Mouse (Mus musculus) MEL-GATA-1-ER (cell line): ENCODE results near the gene Mrpl42.

Source experiments
- DNase-seq: peaks from one replicate; pipeline ENCODE4 v3.0.0-alpha.2; 2012; ENCODE audit warnings: low read depth; ENCODE audit errors: extremely low read depth

The Mrpl42 gene

GRCm38 (mm10) chr10:95458050-95458806 is 43.5 kb downstream of the Mrpl42 start:
- no peak for DNase-seq

GRCm38 (mm10) chr10:95457367-95458049 is 44.2 kb downstream of the Mrpl42 start:
- no peak for DNase-seq

DNA sequence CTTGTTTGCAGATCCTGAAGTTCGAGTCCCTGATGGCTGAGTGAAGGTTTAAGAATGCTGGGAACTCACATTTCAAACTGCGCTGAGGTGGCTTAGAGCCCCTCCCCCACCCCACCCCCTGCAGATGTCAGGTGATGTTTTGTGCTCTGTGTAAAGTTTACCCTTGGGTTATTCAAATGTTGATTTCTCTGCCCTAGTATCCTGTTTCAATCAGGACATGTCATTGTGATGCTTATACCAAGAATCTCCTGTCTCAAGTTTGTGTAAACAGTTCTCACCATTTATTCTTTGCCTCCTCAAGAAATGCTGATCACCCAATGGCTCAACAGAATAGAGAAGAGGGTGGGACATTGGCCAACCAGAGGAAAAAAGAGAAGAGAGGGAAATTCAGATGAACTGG is 45.6 kb downstream of the Mrpl42 start:
- DNase-seq: no peak

DNA sequence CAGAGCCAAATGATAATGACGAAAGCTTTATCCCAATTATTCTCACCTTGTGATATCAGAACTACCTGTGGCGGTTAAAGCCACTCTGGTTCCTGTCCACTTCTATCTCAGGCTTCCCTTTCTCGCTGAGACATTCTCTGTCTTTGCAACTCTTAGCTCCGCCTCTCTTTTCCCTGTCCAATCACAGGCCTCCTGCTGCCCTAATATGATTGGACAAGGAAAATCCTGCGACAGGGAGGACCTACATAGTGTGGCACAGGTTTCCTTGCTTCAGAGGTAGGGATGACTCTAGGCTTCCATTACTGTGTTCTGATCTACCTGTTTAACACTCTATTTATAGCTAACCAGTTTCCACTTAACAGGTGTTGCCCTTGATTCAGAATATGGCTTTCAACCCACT is 48.5 kb downstream of the Mrpl42 start:
- no peak for DNase-seq

DNA sequence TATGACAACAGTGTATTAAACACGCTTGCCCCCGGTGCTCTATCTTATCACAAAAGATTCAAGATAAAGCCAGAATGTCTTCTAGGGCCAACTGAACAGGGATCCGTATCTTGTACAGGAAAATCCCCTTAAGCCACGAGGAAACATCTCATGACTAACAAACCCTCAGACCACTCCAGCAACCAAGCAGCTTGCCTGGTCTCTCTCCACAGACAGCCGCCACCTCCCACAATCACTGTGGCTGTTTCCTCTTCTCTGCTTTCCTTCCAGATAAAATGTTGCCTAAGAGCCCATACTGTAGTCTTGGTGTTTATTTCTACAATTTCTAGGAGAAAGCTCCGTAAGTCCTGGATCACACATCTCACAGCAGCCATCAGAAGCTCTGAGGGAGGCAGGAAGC is 52.7 kb downstream of the Mrpl42 start:
- DNase-seq: no peak

GRCm38 (mm10) chr10:95447954-95448353 is 53.8 kb downstream of the Mrpl42 start:
- no peak for DNase-seq

GRCm38 (mm10) chr10:95445104-95446056 is 56.4 kb downstream of the Mrpl42 start:
- no peak for DNase-seq

DNA sequence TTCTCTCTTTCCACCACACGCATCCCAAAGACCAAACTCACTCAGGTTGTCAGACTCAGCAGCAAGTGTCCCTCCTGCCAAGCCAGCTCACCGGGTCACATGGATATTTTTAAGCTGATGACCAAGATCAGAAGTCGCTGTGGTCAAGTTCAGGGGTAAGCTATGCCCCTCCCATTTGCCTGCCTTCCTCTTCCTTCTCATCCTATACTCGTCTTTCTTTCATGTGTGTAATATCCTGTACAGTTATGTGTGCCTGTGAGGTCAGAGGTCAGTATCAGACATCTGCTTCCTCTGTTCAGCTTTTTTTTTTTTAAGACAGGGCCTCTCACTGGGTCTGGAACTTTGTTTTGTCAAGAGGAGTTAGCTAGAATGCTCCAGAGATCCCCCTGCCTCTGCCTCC is 59.4 kb downstream of the Mrpl42 start:
- DNase-seq: no peak

DNA sequence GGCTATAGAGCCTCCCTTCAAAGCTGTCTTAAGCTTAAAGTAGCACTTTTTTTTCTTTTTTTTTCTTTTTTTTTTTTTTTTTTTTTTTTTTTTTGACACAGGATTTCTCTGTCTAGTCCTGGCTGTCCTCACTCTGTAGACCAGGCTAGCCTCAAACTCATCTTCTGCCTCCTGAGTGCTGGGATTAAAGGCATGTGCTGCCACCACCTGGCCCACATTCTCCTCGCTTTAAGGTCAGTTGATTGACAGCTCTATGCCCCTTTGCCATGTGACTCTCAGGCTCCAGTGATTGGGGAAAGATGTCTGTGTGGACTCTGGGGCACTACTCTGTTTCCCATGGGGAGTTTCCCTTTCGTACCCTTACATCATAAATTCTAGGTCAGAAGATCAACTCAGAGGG is 61.2 kb downstream of the Mrpl42 start:
- no peak for DNase-seq

- DNase-seq: no peak
Observed at GRCm38 (mm10) chr10:95439718-95440339, 61.9 kb downstream of the Mrpl42 start.

DNA sequence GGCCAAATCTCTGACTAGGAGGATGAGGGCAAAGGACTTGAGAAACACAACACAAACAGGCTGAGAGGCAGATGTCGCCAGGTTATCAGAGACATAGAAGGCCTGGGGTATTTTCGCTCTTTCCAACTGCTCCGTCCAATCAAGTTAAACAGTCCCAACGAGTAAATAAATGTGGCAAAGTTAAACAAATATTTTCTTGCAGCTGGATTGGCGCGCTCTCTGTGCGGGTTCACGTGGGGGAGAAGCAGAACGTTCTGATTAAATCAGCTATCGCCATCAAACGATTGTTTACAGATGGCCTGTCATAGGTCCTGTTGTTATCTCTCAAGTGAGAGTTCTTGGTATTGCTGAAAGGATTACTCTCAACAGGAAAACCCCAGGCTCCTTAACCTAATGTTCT is 62.8 kb downstream of the Mrpl42 start:
- DNase-seq: no peak
